Mouse (Mus musculus): ENCODE data around the gene Lrba.

- no peak for TF ChIP-seq POLR2A (IDR thresholded peaks at IDR 0.05; ENCODE audit: insufficient read length, low read depth)
- no peak for TF ChIP-seq REST (IDR thresholded peaks at IDR 0.05; ENCODE audit: insufficient read depth, insufficient read length)
- no peak for TF ChIP-seq TCF12 (IDR thresholded peaks at IDR 0.05; ENCODE audit: insufficient read depth, poor library complexity, severe bottlenecking)
- TF ChIP-seq MYOD1 (IDR thresholded peaks at IDR 0.05; ENCODE audit: control insufficient read depth in 1 of 3, insufficient read length in 2 of 3, low read depth in 2 of 3), result no peak
- no peak for TF ChIP-seq USF1 (IDR thresholded peaks at IDR 0.05; ENCODE audit: low read depth)
- no peak for TF ChIP-seq POLR2AphosphoS2 (IDR thresholded peaks at IDR 0.05; ENCODE audit: insufficient read length, low read depth)
- TF ChIP-seq TCF3 (IDR thresholded peaks at IDR 0.05; ENCODE audit: insufficient read length, low read depth), result no peak
- TF ChIP-seq MAX (IDR thresholded peaks at IDR 0.05; ENCODE audit: low read depth), result no peak
Measured at GRCm38 (mm10) chr3:86762456-86762855, 538.0 kb downstream of the Lrba start.
